20 mouse cellular contexts compared by ENCODE assay signal in genomic region chr10:68110607-68111006, GRCm38 (mm10).
DNase-seq lines count a peak whose midpoint lies in the region; ATAC-seq and TF ChIP-seq lines count a peak whose summit lies in the region.
"Had no signal": no experiment of that assay in that cellular context is flagged by ENCODE, and none has a peak within 500 bp of the region (broad histone marks: within the 10 kb centered on the region; RNA-seq: fewer than 3 reads in every experiment).

No protein-coding gene starts in this region.

- WGBS in heart, embryonic 10.5 days = 52% methylated on average over 5 of the region's 5 CpGs
- WGBS in heart, embryonic 11.5 days (ENCODE audit: insufficient replicate concordance) = 44% methylated on average over 5 of the region's 5 CpGs
- 50% methylated on average over 5 of the region's 5 CpGs for WGBS in kidney, adult 2 months

- no peak for TF ChIP-seq CTCF in kidney, adult 2 months (conservative IDR thresholded peaks at IDR 0.05; ENCODE audit: insufficient read depth, insufficient read length, low read depth, low read length)
- TF ChIP-seq CTCF in embryonic fibroblast, embryonic 13.5 days (IDR thresholded peaks at IDR 0.05; ENCODE audit: borderline replicate concordance, insufficient read depth, low read length) = no peak

- DNase-seq in heart, embryonic 10.5 days (ENCODE audit: low spot score) = peak; percentile 62
- no peak for DNase-seq in kidney, adult 2 months
- DNase-seq in kidney, postnatal 36 days = no peak
- no peak for DNase-seq in spleen, postnatal 36 days (ENCODE audit: low spot score in 2 of 2)
- DNase-seq: adrenal gland, postnatal 10 days; cerebellum, postnatal 14 days; gastrocnemius, postnatal 10 days; kidney, adult 9 months; kidney, postnatal 25 days; layer of hippocampus, adult 9-11 months; retina, postnatal 1 day; thymus, postnatal 25 days had no signal

- H3K27ac ChIP-seq in heart, embryonic 10.5 days = no peak overlapping the region
- no peak overlapping the region for H3K27ac ChIP-seq in heart, embryonic 11.5 days (ENCODE audit: low read depth, low read length)
- 0 out of 2 replicates have a peak overlapping the region, but pooled peaks have one; percentile 28 for H3K27ac ChIP-seq in kidney, adult 2 months (ENCODE audit: insufficient read depth, low read depth, low read length)
- 0 out of 2 replicates have a peak overlapping the region, but pooled peaks have one; percentile 13 for H3K27ac ChIP-seq in brown adipose tissue, adult 24 weeks (replicated peaks; ENCODE audit: low read depth, low read length)
- H3K27ac ChIP-seq in embryonic fibroblast, embryonic 13.5 days (ENCODE audit: insufficient read depth, low read length) = peak overlapping the region; percentile 50; the same call in 1 of the 2 replicates
- H3K27ac ChIP-seq: limb, embryonic 12.5 days; liver, embryonic 15.5 days had no signal

- H3K9me3 ChIP-seq in heart, embryonic 10.5 days = no peaks in the 10 kb centered on the region
- H3K9me3 ChIP-seq in heart, embryonic 11.5 days (replicated peaks; ENCODE audit: control insufficient read depth, low read length) = no peaks in the 10 kb centered on the region
- H3K9me3 ChIP-seq: limb, embryonic 12.5 days; liver, embryonic 15.5 days had no signal

- peaks cover 29% of the 10 kb centered on the region for H3K36me3 ChIP-seq in heart, embryonic 10.5 days
- no peaks in the 10 kb centered on the region for H3K36me3 ChIP-seq in heart, embryonic 11.5 days (ENCODE audit: control insufficient read depth, insufficient read depth, low read length)
- H3K36me3 ChIP-seq in kidney, adult 2 months (ENCODE audit: control insufficient read depth, insufficient read depth, low read length) = no peaks in the 10 kb centered on the region; the same call in 1 of the 2 replicates

- H3K4me3 ChIP-seq in heart, embryonic 10.5 days = no peak overlapping the region
- no peak overlapping the region for H3K4me3 ChIP-seq in heart, embryonic 11.5 days (ENCODE audit: low read depth, low read length)
- no peak overlapping the region for H3K4me3 ChIP-seq in kidney, adult 2 months (ENCODE audit: insufficient read depth, low read depth, low read length)
- no peak overlapping the region for H3K4me3 ChIP-seq in brown adipose tissue, adult 24 weeks (ENCODE audit: insufficient read depth, low read depth, low read length)
- no peak overlapping the region for H3K4me3 ChIP-seq in embryonic fibroblast, embryonic 13.5 days (ENCODE audit: insufficient read depth, low read length)
- H3K4me3 ChIP-seq: limb, embryonic 12.5 days; liver, embryonic 15.5 days had no signal

- peaks cover 10% of the 10 kb centered on the region; the same call in 1 of the 2 replicates for H3K4me1 ChIP-seq in heart, embryonic 10.5 days
- peaks cover 10% of the 10 kb centered on the region; the same call in 1 of the 2 replicates for H3K4me1 ChIP-seq in heart, embryonic 11.5 days (ENCODE audit: control insufficient read depth, insufficient read depth, low read length)
- no peaks in the 10 kb centered on the region; the same call in 1 of the 2 replicates for H3K4me1 ChIP-seq in kidney, adult 2 months (ENCODE audit: control insufficient read depth, insufficient read depth, low read length)
- H3K4me1 ChIP-seq in brown adipose tissue, adult 24 weeks (ENCODE audit: control insufficient read depth, insufficient read depth, insufficient read length, low read length) = peaks cover 32% of the 10 kb centered on the region
- H3K4me1 ChIP-seq in embryonic fibroblast, embryonic 13.5 days (ENCODE audit: control insufficient read depth, insufficient read depth, low read length) = peaks cover 7% of the 10 kb centered on the region

- no peak for TF ChIP-seq POLR2A in kidney, adult 2 months (IDR thresholded peaks at IDR 0.05; ENCODE audit: low read depth, low read length)
- no peak for TF ChIP-seq POLR2A in embryonic fibroblast, embryonic 13.5 days (IDR thresholded peaks at IDR 0.05; ENCODE audit: low read depth, low read length)

- no peak for ATAC-seq in heart, embryonic 11.5 days (replicated peaks; ENCODE audit: insufficient number of reproducible peaks, low FRiP score, low TSS enrichment)
- ATAC-seq: lung, postnatal 0 days; Patski had no signal

- H3K9ac ChIP-seq in heart, embryonic 11.5 days (ENCODE audit: low read depth, low read length) = no peak overlapping the region
- H3K9ac ChIP-seq: limb, embryonic 12.5 days; liver, embryonic 15.5 days had no signal

- no peaks in the 10 kb centered on the region for H3K27me3 ChIP-seq in heart, embryonic 10.5 days (ENCODE audit: insufficient read depth, poor library complexity, severe bottlenecking)
- H3K27me3 ChIP-seq in heart, embryonic 11.5 days (ENCODE audit: control insufficient read depth, insufficient read depth, low read length) = no peaks in the 10 kb centered on the region
- no peaks in the 10 kb centered on the region for H3K27me3 ChIP-seq in kidney, adult 2 months (replicated peaks; ENCODE audit: control insufficient read depth, insufficient read depth, low read length)
- H3K27me3 ChIP-seq: limb, embryonic 12.5 days; liver, embryonic 15.5 days; Patski had no signal

- H3K4me2 ChIP-seq in heart, embryonic 11.5 days = no peak overlapping the region
- H3K4me2 ChIP-seq: limb, embryonic 12.5 days; liver, embryonic 15.5 days; midbrain, embryonic 11.5 days had no signal

Comparison
In these comparisons a context has a peak if more than half of its experiments do, and no peak if none do; other contexts are left out.
1. H3K27ac ChIP-seq: peak in kidney, adult 2 months (single experiment), brown adipose tissue, adult 24 weeks (single experiment) and embryonic fibroblast, embryonic 13.5 days (single experiment); none in heart, embryonic 10.5 days (single experiment) and heart, embryonic 11.5 days (single experiment).